Mouse (Mus musculus) C2C12 (cell line): Measurements from ENCODE around the gene Dmd. TPM values are rescaled to one million over a fixed set of nuclear protein-coding genes. Genes with fewer than 3 reads are reported as not detected.

Source experiments
- H3K27me3 ChIP-seq: one replicate; pipeline ENCODE4 v1.6.1; 2011; ENCODE audit not compliant: control insufficient read depth, insufficient read depth, insufficient read length
- H3K36me3 ChIP-seq: one replicate; pipeline ENCODE4 v1.6.1; 2011; ENCODE audit not compliant: control insufficient read depth, insufficient read depth
- H3K4me3 ChIP-seq: one replicate; pipeline ENCODE4 v1.5.1; 2011; ENCODE audit warnings: mild to moderate bottlenecking, control low read depth; ENCODE audit not compliant: poor library complexity, insufficient read depth, severe bottlenecking
- H3K79me2 ChIP-seq: one replicate; pipeline ENCODE4 v1.6.1; 2011; ENCODE audit not compliant: control insufficient read depth, insufficient read depth
- H3K79me3 ChIP-seq: one replicate; pipeline ENCODE4 v1.6.1; 2011; ENCODE audit warnings: low read depth, control low read depth
- H3ac ChIP-seq: one replicate; pipeline ENCODE3; 2011; ENCODE audit warnings: low read depth; ENCODE audit not compliant: control insufficient read depth, insufficient read length
- CEBPB ChIP-seq: IDR thresholded peaks from one replicate; pipeline ENCODE4 v1.6.1; 2011; ENCODE audit warnings: low read depth, mild to moderate bottlenecking, control low read depth, moderate library complexity
- CTCF ChIP-seq: IDR thresholded peaks from one replicate; pipeline ENCODE4 v1.5.1; 2011; ENCODE audit not compliant: control insufficient read depth, insufficient read depth, insufficient read length
- FOSL1 ChIP-seq: IDR thresholded peaks from one replicate; pipeline ENCODE4 v1.8.0; 2011; ENCODE audit warnings: mild to moderate bottlenecking, low read length; ENCODE audit not compliant: poor library complexity, insufficient read depth, severe bottlenecking
- MAX ChIP-seq: IDR thresholded peaks from one replicate; pipeline ENCODE4 v1.6.1; 2011; ENCODE audit warnings: mild to moderate bottlenecking, control low read depth
- MYOD1 ChIP-seq: IDR thresholded peaks from one replicate; pipeline ENCODE4 v1.6.1; 2011; ENCODE audit warnings: low read depth; ENCODE audit not compliant: control insufficient read depth, insufficient read length
- MYOG ChIP-seq: IDR thresholded peaks from one replicate; pipeline ENCODE4 v1.6.1; 2011; ENCODE audit not compliant: control insufficient read depth, insufficient read length; ENCODE audit errors: extremely low read depth
- USF1 ChIP-seq: IDR thresholded peaks from one replicate; pipeline ENCODE4 v1.6.1; 2011; ENCODE audit warnings: low read depth, mild to moderate bottlenecking, control low read depth, moderate library complexity
- polyA plus RNA-seq: library from polyadenylated mRNA; unstranded; fragments of >200 nt; fragmentation: generic; extraction: Trizol; gene quantifications from one replicate; pipeline ENCODE4 v1.2.1, GENCODE M21; 2012; ENCODE audit warnings: missing spikeins

Gene Dmd
- polyA plus RNA-seq, 1 experiment: not detected

DNA sequence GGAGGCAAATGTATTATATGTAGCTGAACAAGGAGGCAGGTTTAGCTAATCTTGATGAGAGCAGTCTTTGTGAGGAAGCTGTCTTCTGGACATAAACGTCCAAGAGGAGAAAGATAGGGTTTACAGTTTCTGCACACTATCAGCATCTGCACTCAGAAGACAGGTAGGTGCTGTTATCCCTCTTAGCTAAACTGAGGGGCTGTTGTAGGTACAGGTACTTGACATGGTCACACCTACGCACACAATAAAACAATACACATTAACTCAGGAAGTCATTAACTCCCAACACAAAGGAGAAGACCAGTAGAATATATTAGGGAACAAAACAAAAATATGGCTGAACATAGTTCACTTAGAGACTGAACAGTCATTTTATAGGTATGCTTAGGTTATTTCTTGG is 1217.2 kb downstream of the Dmd start:
- H3K36me3 ChIP-seq: no peaks in the 10 kb centered on the region

DNA sequence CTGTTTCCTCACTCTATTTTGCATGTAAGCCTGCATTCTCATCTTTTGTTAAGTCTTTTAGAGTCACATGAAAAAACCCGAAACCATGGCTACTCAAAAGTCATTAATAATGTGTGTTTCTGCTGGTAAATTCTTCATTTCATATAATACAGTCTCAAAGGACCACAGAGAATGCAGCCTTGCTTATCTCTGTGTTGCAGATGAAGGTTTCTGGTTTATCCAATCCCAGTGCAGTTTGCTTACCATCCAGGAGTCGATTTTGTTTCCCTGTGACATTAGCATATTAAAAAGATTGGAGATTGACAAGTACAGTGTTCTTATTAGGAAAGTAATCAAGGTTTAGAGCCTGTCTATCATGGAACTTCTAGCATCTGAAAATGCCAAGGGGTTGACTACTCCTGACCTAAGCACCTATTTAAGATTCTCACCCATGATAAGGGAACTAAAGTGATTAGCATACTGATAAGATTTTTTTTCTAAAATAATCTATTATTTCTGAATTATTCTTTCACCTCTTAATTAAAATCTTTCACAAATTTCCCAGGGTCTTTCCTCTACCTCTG is 1292.7 kb downstream of the Dmd start:
- Histone ChIP-seq H3K79me3 (no peaks in the 10 kb centered on the region), H3K79me2 (no peaks in the 10 kb centered on the region), H3K36me3 (no peaks in the 10 kb centered on the region), H3ac (no peak overlapping the region), H3K27me3 (no peaks in the 10 kb centered on the region), H3K4me3 (no peak overlapping the region)
- no peak for TF ChIP-seq MYOD1
- no peak for TF ChIP-seq CEBPB
- no peak for TF ChIP-seq FOSL1
- TF ChIP-seq CTCF: no peak
- no peak for TF ChIP-seq MYOG
- no peak for TF ChIP-seq USF1

More for the DNA sequence above, 1217.2 kb downstream of the Dmd start:
- Histone ChIP-seq H3ac (no peak overlapping the region), H3K79me2 (no peaks in the 10 kb centered on the region), H3K79me3 (no peaks in the 10 kb centered on the region), H3K27me3 (no peaks in the 10 kb centered on the region), H3K4me3 (no peak overlapping the region)
- TF ChIP-seq MYOG (no peak), USF1 (no peak), CEBPB (no peak), MYOD1 (no peak), FOSL1 (no peak), CTCF (no peak), MAX (no peak)

- Histone ChIP-seq H3K27me3 (no peaks in the 10 kb centered on the region), H3K79me3 (no peaks in the 10 kb centered on the region), H3K79me2 (no peaks in the 10 kb centered on the region), H3K4me3 (no peak overlapping the region), H3ac (no peak overlapping the region), H3K36me3 (no peaks in the 10 kb centered on the region)
- no peak for TF ChIP-seq CTCF
- TF ChIP-seq MYOD1: no peak
- TF ChIP-seq USF1: no peak
- TF ChIP-seq FOSL1: no peak
- no peak for TF ChIP-seq MAX
- no peak for TF ChIP-seq CEBPB
Observed at GRCm38 (mm10) chrX:84330593-84330992, 1381.9 kb downstream of the Dmd start.

DNA sequence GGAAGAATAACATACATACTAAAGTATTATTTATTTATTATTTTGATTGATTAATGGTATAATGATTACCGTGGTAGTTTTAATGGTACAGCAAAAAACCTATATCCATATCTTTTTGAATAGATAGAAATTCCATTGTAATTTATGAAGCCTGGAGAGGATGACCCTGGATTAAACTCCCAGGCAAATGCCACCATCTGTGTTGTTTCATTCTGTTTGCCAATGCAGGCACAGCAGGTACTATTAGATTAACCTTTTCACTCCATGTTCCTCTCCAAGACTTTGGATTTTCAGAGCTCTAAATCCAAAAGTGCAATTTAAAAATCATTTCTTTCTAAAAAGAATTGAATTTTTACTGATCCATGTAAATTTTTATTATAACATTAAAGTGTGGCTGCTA is 1383.5 kb downstream of the Dmd start:
- TF ChIP-seq MYOD1 (no peak), USF1 (no peak), CTCF (no peak), FOSL1 (no peak), CEBPB (no peak), MYOG (no peak), MAX (no peak)
- no peak overlapping the region for H3ac ChIP-seq
- H3K79me3 ChIP-seq: no peaks in the 10 kb centered on the region
- H3K36me3 ChIP-seq: no peaks in the 10 kb centered on the region
- no peaks in the 10 kb centered on the region for H3K27me3 ChIP-seq
- H3K79me2 ChIP-seq: no peaks in the 10 kb centered on the region
- no peak overlapping the region for H3K4me3 ChIP-seq

GRCm38 (mm10) chrX:84364981-84365380 is 1416.3 kb downstream of the Dmd start:
- no peak overlapping the region for H3K4me3 ChIP-seq
- H3K27me3 ChIP-seq: no peaks in the 10 kb centered on the region
- H3K36me3 ChIP-seq: no peaks in the 10 kb centered on the region
- no peaks in the 10 kb centered on the region for H3K79me3 ChIP-seq
- H3K79me2 ChIP-seq: no peaks in the 10 kb centered on the region
- no peak overlapping the region for H3ac ChIP-seq
- no peak for TF ChIP-seq USF1
- no peak for TF ChIP-seq CTCF

GRCm38 (mm10) chrX:84435608-84436007 is 1486.9 kb downstream of the Dmd start:
- Histone ChIP-seq H3K27me3 (no peaks in the 10 kb centered on the region), H3K79me3 (no peaks in the 10 kb centered on the region), H3K4me3 (no peak overlapping the region), H3K79me2 (no peaks in the 10 kb centered on the region), H3K36me3 (no peaks in the 10 kb centered on the region), H3ac (no peak overlapping the region)
- TF ChIP-seq FOSL1 (no peak), MYOG (no peak), CTCF (no peak), MAX (no peak), USF1 (no peak), CEBPB (no peak), MYOD1 (no peak)
